Mouse (Mus musculus): Measurements from ENCODE around the gene Frrs1.
"Not testable (repeated sequence)": the region's sequence is repeated elsewhere in the genome, so short reads cannot be mapped to it uniquely, and the experiment has no call there.

The Frrs1 gene

DNA sequence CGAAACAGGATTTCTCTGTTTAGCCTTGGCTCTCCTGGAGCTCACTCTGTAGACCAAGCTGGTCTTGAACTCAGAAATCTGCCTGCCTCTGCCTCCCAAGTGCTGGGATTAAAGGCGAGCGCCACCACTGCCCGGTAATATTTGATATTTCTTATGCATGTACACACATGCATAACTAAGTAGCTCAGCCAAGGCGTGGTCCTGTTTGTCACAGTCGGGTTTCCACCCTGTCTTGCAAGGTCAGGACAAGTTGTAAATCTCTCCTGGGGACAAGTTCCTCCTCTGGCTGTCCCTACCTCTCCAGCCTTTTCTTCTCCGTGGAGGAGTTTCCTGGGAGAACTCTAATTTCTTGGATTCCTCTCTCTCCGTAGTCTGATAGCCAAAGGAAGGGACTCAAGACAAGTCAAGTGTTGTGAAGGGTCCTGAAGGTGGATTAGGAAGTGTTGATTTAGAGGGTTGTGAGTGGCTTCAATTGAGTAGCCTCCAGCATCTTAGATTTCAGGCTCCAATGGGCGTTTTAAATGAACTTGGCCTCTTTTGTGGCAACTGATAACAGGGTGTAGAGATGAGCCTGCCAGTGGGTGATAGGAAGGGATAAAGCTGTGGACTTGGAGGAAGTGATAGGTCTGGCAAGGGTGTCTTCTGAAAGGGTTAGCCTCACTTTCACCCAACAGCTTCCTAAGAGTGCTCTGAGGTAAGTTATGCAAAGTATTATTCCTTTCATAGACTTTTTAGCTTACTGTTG, at the start of gene Frrs1:
Gene Frrs1 (plus strand): TSS at position 524 of the 745 bp plus-strand sequence.
- DNase-seq (ENCODE audit: low spot score), result no peak

- not testable (repeated sequence) for DNase-seq (ENCODE audit: low spot score)
These were observed 48.9 kb upstream of the Frrs1 start for GRCm38 (mm10) chr3:116810351-116810750.

DNA sequence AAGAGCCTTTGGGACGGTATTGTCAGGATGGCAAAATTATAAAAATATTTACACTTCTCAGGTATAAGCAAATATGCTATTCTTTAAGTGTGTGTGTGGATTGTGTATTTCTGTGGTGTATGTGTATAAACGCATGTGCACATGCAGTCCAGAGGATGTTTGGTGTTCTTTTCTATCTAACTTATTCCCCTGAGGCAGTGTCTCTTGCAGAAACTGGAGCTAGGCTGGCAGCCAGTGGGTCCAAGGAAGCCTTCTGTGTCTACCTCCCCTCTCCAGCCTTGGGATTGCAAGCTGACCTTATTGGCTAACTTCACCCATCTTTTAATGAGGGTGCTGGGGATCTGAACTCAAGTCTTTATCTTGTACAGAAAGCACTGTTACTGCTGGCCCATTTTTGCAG, 46.3 kb upstream of the Frrs1 start:
- DNase-seq (ENCODE audit: low spot score), result no peak

DNA sequence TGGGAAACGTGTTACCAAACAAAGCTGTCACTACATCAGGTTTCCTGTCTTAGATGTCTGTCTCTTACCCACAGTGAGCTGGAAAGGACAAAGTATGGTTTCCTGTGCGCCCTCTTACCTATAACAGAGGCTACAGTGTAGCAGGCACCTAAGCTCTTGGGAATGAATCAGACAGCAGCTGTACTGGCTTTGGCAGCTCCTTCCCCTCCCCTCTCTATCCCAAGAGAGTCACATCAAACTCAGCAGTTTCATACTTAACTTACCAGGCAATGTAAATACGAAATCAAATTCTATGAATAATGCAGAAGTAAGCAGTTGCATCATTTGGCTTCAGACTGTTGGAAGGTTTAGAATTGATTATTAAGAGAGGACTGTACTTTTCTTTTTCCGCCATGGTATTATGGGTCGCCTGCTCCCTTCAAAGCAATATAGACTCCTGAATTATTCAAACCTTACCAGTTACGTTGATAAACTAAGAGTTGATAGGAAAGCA, 43.9 kb upstream of the Frrs1 start:
- DNase-seq (ENCODE audit: low spot score), result no peak

- DNase-seq (ENCODE audit: low spot score), result no peak
These were observed 43.3 kb upstream of the Frrs1 start for GRCm38 (mm10) chr3:116815916-116816315.

DNA sequence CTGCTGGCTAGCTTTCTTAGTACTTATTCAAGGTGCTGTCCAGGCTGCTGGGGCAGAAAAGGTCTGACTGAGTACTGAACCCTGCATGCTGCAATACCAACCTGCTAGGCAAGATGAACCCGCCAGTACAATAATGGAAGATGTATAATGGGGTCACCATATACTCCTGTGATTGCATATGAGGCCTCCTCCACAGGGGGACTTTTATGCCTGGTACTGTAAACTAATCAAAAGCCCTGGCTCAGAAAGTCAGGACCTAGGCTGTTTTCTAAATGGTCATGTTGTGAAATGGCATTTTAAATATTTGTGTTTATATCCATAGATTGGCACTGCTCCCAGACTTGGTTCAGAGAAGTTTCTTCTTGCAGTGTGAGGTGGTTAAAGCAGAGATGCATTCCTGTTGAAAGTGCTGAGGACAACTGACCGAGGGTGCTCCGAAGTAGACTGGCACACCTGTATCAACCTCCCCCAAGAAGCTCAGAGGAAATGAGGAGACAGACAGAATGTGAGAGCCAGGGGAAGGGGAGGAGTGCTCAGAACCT, 42.5 kb upstream of the Frrs1 start:
- no peak for DNase-seq (ENCODE audit: low spot score)

DNA sequence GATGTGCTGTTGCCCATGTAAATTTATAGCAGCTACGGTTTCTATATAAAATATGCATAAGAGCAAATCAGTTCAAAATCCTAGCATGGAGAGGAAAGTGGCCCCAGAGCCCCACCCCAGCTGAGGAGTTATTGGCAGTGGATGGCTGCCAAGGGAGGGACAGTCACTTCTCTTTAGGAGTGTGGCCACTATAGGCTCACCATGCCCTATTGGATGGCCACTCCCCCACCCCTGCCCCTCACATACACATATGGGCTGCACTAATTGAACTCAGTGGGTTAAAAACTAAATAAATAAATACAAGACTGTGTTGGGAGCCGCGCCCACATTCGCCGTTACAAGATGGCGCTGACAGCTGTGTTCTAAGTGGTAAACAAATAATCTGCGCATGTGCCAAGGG, 42.0 kb upstream of the Frrs1 start:
- DNase-seq (ENCODE audit: low spot score), result no peak

DNA sequence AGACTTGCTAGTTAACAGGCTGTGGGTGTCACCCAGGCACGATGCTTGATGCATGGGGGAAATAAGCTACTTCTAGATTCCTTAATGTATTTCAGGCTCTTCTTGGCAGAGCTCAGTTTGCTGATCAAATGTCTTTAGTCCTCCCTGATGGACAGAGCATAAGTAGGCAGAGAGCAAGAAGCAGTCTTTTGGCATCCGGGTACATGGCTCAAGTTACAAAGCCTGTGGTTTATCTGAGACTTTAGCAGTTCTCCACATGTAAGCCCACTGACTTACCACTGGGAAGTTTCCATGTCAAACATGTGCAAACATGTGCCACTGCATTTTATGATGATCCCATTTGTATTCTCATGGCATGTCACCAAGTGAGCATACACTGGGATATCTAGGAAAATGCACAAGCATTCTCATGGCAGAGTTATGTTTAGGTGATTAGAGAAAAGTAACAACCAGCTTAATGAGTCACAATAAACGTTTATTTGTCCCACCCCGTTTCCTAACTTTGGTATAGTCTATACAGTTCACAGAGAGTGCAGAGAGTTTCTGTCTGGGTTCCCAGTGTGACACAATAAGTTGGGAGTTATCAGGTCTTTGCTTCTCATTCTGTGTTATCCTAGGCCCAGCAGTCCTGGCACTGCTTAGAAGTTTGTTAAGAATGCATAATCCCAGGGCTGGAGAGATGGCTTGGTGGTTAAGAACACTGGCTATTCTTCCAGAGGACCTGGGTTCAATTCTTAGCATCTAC, 32.6 kb upstream of the Frrs1 start:
- DNase-seq (ENCODE audit: low spot score), result no peak

GRCm38 (mm10) chr3:116829274-116829920, 29.9 kb upstream of the Frrs1 start:
- DNase-seq (ENCODE audit: low spot score), result no peak

DNA sequence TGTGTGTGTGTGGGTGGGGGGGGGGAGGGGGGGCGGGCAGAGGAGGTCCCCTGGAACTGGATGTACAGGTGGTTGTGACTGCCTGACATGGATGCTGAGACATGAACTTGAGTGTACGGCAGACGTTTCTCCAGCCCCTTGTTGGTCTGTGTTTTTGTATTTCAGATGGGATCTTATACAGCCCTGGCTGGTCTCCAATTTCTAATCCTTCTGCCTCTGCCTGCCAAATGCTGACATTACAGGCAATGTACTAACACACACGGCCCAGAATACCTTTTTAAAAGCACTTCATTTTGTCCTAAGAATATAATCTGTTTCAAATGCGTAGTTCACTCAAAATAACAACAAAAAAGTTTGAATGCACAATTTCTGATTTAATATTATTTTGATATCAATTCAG, 27.9 kb upstream of the Frrs1 start:
- no peak for DNase-seq (ENCODE audit: low spot score)

- DNase-seq (ENCODE audit: low spot score), result no peak
These were observed 26.5 kb upstream of the Frrs1 start for GRCm38 (mm10) chr3:116832526-116833310.

- no peak for DNase-seq (ENCODE audit: low spot score)
These were observed 25.8 kb upstream of the Frrs1 start for GRCm38 (mm10) chr3:116833491-116833890.

DNA sequence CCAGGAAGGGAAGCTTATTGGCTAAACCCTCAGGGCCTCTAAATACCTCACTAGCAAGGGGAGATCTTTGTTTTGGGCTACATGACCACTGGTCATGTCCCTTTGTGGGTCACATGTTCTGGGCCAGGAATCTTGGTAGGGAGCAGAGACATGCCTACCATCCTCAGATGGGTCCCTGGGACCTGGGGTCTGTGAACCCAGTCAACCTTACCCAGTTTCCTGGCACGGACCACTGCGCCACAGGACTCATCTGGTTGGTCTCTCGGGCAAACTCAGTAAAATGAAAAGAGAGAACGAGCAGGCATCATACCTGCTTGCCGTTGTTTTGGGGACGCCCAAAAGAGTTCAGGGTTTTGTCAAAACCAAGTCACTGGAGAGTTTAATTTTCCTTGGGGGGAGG, 25.0 kb upstream of the Frrs1 start:
- DNase-seq (ENCODE audit: low spot score), result no peak

DNA sequence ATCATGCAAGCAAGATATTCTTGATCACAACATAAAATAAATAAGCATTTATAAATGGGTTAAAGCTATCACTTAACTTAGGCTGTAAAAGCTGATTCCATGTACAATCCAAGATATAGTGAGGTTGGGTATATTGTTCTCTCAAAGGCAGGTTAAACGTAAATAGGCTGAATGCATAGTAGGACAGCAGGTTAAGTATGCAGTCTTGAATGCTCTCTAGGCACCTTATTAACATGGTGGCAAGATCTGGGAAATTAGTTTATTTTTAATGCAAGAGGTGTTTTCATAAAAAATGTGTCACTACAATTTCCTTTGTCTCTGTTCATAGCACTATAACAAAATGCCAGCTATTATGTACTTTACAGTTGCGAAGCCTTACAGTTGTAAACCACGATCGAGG, 23.9 kb upstream of the Frrs1 start:
- no peak for DNase-seq (ENCODE audit: low spot score)

- peak; percentile 90 for DNase-seq (ENCODE audit: low spot score)
These were observed 23.2 kb upstream of the Frrs1 start for GRCm38 (mm10) chr3:116835770-116836680.

DNA sequence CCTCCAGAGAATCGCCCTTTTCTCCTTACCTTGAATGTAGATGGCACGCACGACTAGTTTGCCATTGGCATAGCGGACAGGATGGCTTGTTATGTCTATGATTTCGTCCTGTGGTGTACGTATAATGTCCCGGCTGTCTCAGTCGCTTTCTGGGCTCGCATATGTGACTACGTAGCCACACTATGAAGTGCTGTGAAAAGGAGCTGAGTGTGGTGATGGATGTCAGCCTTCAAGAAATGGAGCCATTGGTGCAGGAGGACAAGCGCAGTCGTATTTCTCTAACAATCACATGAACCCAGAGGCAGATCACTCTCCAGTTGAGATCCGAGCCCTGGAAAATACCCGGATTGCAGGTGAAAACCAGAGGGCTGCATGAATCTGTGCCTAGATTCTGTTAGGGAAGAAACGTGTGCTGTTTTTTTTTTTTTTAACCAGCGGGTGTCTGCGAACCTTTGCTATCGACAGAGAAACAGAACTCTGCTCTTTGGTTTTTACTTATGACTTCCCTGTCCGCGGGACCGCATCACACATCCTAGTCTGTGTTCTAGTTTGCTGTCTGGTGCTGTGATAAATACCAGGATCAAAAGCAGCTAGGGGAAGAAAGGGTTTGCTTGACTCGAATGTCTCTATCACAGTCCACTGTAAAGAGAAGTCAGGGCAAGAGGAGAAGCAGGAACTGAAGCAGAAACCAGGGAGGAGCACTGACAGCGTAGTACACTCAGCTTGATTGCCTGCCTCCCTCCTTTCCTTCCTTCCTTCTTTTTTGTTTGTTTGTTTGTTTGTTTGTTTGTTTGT, 22.4 kb upstream of the Frrs1 start:
- no peak for DNase-seq (ENCODE audit: low spot score)

DNA sequence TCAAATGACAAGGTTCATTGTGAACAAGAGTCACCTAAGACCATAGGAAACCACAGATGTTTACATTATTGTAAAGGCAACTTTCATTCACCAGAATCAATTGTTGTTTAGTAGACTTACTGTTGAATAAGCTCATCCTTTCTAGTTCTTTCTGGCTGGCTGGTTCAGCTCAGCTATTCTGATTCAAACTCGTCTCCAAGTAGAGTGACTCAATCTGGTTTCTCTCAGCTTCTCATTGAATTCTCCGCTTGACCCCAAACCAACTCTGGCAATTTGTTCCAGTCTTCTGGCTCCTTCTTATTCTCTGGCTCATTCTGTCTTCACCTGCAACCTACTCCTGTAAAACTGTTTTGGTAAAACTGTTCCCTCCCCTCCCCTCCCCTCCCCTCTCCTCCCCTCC, 18.0 kb upstream of the Frrs1 start:
- no peak for DNase-seq (ENCODE audit: low spot score)

GRCm38 (mm10) chr3:116844880-116845579, 14.2 kb upstream of the Frrs1 start:
- peak; percentile 27 for DNase-seq (ENCODE audit: low spot score)

GRCm38 (mm10) chr3:116846084-116846483, 13.2 kb upstream of the Frrs1 start:
- no peak for DNase-seq (ENCODE audit: low spot score)
